Mouse (Mus musculus) hindbrain, embryonic 16.5 days (tissue): ENCODE measurements at regions not wholly inside any gene's neighbourhood (a gene's known extent, or its start where the extent isn't known, plus 50 kb on each side); places are given as distances from the start of the nearest gene placed in this dataset.

Experiments
- ATAC-seq: fragments of 200-750 bp; cut with Nextera tagmentation; 2 replicates; pipeline ENCODE4 v1.8.0; 2017; ENCODE audit warnings: moderate TSS enrichment, moderate library complexity
- H3K27ac ChIP-seq: fragments of 300-500 bp; sonication (generic); 2 replicates; pipeline ENCODE4 v1.5.1; 2014; ENCODE audit warnings: low read depth, mild to moderate bottlenecking, control low read depth, low read length, moderate library complexity
- H3K27me3 ChIP-seq: fragments of 300-500 bp; sonication (generic); replicated peaks from 2 replicates; pipeline ENCODE4 v1.6.1; 2014; ENCODE audit warnings: low read length; ENCODE audit not compliant: control insufficient read depth, insufficient read depth
- H3K36me3 ChIP-seq: fragments of 300-500 bp; sonication (generic); 2 replicates; pipeline ENCODE4 v1.6.1; 2014; ENCODE audit warnings: mild to moderate bottlenecking, low read length, moderate library complexity, mixed read lengths; ENCODE audit not compliant: control insufficient read depth, insufficient read depth
- H3K4me1 ChIP-seq: fragments of 300-500 bp; sonication (generic); 2 replicates; pipeline ENCODE4 v1.6.1; 2014; ENCODE audit warnings: low read depth, low read length; ENCODE audit not compliant: control insufficient read depth, insufficient read depth
- H3K4me2 ChIP-seq: fragments of 300-500 bp; sonication (generic); 2 replicates; pipeline ENCODE4 v1.6.1; 2014; ENCODE audit warnings: mild to moderate bottlenecking, low read length, control low read depth, moderate library complexity
- H3K4me3 ChIP-seq: fragments of 300-500 bp; sonication (generic); 2 replicates; pipeline ENCODE4 v1.5.1; 2014; ENCODE audit warnings: mild to moderate bottlenecking, low read length, control low read depth, moderate library complexity
- H3K9ac ChIP-seq: fragments of 300-500 bp; sonication (generic); 2 replicates; pipeline ENCODE4 v1.6.1; 2014; ENCODE audit warnings: low read depth, mild to moderate bottlenecking, control low read depth, low read length, moderate library complexity
- H3K9me3 ChIP-seq: fragments of 300-500 bp; sonication (generic); 2 replicates; pipeline ENCODE4 v1.6.1; 2014; ENCODE audit warnings: mild to moderate bottlenecking, low read length, moderate library complexity; ENCODE audit not compliant: control insufficient read depth
- WGBS: fragments of 180-500 bp; shearing (Covaris S2); extraction: QIAGEN DNeasy Blood & Tissue Kit; methylation state at CpG from one replicate; pipeline ENCODE4 v1.1.7; 2014; 5-methylcytosine and 5-hydroxymethylcytosine counted together

DNA sequence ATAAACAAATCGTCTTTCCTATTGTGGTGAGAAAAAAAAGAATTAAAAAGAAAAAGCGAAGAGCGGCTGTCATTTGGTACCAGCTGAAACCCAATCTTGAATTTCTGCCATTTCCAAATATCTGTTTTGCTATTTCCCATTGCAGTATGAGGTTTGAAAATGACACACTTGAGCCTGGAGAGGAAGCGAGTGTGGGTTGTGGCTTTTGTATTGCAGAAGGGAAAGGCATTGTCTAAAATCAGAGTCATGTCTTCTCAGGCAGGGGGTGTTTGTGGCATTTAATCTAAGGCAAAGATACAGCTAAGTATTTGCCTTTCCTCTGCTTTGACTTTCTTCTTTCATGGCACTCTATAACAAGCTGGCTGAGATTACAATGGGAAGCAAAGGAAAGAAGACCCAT, 518.1 kb upstream of the Slit2 start:
- no peaks in the 10 kb centered on the region for H3K36me3 ChIP-seq
- no peak overlapping the region for H3K4me2 ChIP-seq
- H3K9ac ChIP-seq, result no peak overlapping the region
- WGBS, result 89% methylated on average over 4 of the region's 4 CpGs
- no peaks in the 10 kb centered on the region for H3K27me3 ChIP-seq
- no peak overlapping the region for H3K27ac ChIP-seq
- ATAC-seq, result no peak
- no peak overlapping the region for H3K4me3 ChIP-seq
- no peaks in the 10 kb centered on the region for H3K4me1 ChIP-seq
- no peaks in the 10 kb centered on the region for H3K9me3 ChIP-seq

DNA sequence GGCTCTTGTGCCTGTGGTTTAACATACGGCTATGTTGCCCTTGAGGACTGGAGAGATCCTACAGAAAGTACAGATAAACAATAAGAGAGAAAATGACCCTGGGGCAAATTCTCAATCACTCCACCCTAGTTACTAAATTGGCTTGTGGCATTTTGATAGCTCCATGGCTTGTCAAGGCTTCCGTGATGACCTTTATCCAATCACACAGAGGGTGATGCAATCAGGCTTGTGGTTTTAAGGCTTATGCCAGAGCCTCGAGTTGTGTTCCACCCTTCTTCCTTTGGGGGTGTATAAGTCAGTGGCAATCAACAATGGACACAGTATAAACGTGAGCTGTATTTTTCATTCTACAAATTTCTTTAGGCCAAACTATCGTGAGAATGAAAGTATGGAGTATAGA, 513.5 kb upstream of the Slit2 start:
- no peaks in the 10 kb centered on the region for H3K27me3 ChIP-seq
- no peaks in the 10 kb centered on the region for H3K36me3 ChIP-seq
- no peaks in the 10 kb centered on the region for H3K9me3 ChIP-seq
- no peak overlapping the region for H3K4me3 ChIP-seq
- ATAC-seq, result no peak
- H3K4me2 ChIP-seq, result no peak overlapping the region
- no peak overlapping the region for H3K27ac ChIP-seq
- H3K9ac ChIP-seq, result no peak overlapping the region
- WGBS, result 78% methylated on average over 5 of the region's 5 CpGs
- H3K4me1 ChIP-seq, result no peaks in the 10 kb centered on the region

DNA sequence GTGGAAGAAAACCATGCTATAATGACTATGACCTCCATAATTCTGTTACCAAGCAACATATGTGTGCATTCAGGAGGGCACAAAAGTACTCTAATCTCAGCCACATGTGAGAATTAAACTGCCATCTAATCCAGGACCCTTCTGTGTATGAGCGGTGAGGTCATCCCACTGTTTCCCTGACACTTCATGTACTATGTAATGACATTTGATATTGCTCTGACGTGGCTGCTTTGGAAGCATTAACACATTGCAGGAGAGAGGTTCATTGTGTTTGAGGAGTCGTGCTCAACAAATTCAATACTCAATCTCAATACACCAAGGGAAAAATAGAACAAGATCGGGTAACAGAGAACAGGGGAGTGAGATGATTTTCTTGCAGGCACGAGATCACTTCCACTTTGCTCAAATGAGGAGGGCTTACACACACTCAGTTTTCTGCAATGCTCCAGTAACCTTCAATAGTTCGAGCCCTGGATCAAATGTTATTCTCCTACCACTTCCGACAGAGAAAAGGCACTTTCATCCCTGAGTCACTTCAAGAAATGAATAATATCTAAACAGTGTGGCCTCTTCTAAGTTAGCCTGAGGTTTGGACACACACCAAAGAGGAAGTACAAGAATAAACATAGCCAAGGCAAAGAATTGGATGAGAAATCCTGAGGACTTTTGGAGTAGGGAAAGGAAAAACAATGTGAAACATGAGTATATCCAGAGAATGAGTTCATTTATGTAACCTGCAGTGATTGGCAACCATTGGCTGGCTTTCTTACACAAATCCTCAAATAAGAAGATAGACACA, 510.7 kb upstream of the Slit2 start:
- WGBS, result 59% methylated on average over 7 of the region's 7 CpGs
- Histone ChIP-seq H3K4me1 (no peaks in the 10 kb centered on the region), H3K27me3 (no peaks in the 10 kb centered on the region), H3K9me3 (no peaks in the 10 kb centered on the region), H3K4me2 (no peak overlapping the region), H3K36me3 (no peaks in the 10 kb centered on the region), H3K4me3 (no peak overlapping the region), H3K27ac (no peak overlapping the region), H3K9ac (no peak overlapping the region)
- ATAC-seq, result no peak

DNA sequence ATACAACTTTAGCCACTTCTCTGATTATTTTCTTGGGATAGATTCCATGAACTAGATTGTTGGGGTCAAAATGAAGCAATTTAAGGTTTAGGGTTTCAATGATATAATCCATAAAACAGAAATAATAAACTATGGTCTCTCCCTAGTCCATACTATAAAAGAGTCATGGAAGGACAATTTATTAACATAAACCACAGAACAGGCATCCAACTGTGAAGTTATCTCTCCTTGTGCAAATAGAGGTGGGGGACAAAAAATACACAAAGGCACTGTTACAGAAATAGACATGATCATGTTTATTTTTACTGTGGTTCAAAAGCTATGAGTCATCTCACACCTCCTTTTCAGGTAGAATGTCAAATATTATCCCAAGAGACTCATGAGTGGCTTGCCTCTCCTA, 503.0 kb upstream of the Slit2 start:
- no peaks in the 10 kb centered on the region for H3K4me1 ChIP-seq
- ATAC-seq, result no peak
- no peaks in the 10 kb centered on the region for H3K9me3 ChIP-seq
- H3K36me3 ChIP-seq, result no peaks in the 10 kb centered on the region
- H3K4me3 ChIP-seq, result no peak overlapping the region
- no peak overlapping the region for H3K4me2 ChIP-seq
- H3K9ac ChIP-seq, result no peak overlapping the region
- H3K27ac ChIP-seq, result no peak overlapping the region
- H3K27me3 ChIP-seq, result no peaks in the 10 kb centered on the region

DNA sequence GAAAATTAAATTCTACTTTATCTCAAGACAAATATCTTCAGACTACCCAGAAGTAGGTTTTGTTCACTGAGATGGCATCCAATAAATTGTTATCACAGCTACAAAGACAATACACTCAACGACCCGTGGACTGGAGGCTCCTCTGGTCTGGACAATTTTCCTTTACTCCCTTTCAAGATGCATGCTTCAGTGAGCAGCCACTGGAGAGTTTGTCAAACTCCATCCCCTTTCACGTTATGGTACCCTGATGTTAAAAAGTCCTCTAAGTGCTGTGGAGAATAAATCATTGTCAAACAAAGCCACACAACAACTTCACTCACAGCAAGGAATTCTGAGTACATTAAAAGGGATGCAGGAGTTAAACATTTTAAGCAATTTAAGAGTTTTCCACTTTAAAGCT, 486.7 kb upstream of the Slit2 start:
- Histone ChIP-seq H3K36me3 (no peaks in the 10 kb centered on the region), H3K27me3 (no peaks in the 10 kb centered on the region)

DNA sequence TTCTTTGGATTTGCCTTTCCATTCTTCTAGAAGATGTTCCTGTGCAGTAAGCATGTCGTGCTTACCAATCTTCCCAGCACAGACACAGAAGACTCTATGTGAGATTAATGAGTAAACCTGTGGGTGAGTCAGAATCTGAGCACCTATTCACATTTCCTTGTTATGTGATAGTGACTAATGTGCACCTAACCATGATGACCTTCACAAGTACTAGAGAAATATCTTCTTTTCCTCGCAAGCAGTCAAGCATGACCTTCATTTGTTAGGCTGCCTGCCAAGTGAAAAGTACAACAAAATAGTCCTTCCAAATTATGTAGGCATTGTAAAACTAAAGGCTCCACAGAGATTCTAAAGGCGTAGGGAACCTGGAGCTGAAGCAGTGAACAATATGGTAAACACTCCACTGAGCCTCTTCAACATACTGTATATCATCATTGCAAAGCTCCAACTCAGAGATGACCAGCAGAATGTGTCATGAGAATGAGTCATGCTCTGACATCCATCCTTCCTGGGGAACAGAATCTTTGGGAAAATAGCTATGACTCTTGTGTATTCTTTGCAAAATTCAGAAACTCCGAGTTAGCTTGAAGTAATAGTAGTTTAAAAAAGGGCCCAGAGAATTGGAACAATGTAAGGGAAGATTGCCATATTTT, 480.0 kb upstream of the Slit2 start:
- no peak overlapping the region for H3K4me3 ChIP-seq
- ATAC-seq, result no peak
- H3K4me2 ChIP-seq, result no peak overlapping the region
- no peaks in the 10 kb centered on the region for H3K9me3 ChIP-seq
- no peaks in the 10 kb centered on the region for H3K36me3 ChIP-seq
- H3K27me3 ChIP-seq, result no peaks in the 10 kb centered on the region
- H3K4me1 ChIP-seq, result no peaks in the 10 kb centered on the region
- no peak overlapping the region for H3K9ac ChIP-seq
- 77% methylated on average over 4 of the region's 4 CpGs for WGBS
- H3K27ac ChIP-seq, result no peak overlapping the region

More for the DNA sequence above, 486.7 kb upstream of the Slit2 start:
- H3K4me1 ChIP-seq, result no peaks in the 10 kb centered on the region
- 15% methylated on average over 3 of the region's 3 CpGs for WGBS
- no peak overlapping the region for H3K4me3 ChIP-seq
- H3K9ac ChIP-seq, result no peak overlapping the region
- H3K9me3 ChIP-seq, result no peaks in the 10 kb centered on the region
- ATAC-seq, result no peak
- no peak overlapping the region for H3K4me2 ChIP-seq
- no peak overlapping the region for H3K27ac ChIP-seq

DNA sequence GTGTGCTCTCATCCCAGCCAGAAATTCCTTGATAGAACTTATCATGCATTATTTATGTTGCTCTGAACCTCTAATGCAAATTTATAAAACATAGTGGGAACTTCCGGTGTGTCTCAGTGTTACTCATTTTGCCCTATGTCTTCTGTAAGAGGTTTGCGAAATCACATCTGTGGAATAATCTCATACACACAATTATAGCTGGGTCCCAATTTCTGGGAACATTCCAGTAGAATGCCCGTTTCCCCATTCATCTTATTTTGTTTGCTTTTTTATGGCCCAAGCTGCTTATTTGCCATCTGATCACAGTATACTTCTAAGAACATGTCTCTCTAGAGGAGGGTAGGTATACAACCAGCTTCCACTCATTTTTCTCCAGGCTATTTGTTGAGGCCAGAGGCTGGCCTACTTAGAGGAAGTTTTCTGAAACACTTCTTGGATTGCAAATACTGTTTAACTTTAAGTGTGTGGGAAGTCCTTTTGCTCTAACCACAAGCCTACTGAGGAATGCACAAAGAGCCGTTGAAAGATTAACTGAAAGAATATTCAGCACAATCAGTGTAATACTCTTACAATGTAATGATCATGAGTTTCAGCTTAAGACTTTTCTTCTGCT, 474.1 kb upstream of the Slit2 start:
- Histone ChIP-seq H3K9me3 (no peaks in the 10 kb centered on the region), H3K36me3 (no peaks in the 10 kb centered on the region), H3K4me1 (no peaks in the 10 kb centered on the region), H3K9ac (no peak overlapping the region), H3K4me3 (no peak overlapping the region), H3K4me2 (no peak overlapping the region), H3K27ac (no peak overlapping the region), H3K27me3 (no peaks in the 10 kb centered on the region)
- ATAC-seq, result no peak
- 86% methylated on average over 4 of the region's 4 CpGs for WGBS

DNA sequence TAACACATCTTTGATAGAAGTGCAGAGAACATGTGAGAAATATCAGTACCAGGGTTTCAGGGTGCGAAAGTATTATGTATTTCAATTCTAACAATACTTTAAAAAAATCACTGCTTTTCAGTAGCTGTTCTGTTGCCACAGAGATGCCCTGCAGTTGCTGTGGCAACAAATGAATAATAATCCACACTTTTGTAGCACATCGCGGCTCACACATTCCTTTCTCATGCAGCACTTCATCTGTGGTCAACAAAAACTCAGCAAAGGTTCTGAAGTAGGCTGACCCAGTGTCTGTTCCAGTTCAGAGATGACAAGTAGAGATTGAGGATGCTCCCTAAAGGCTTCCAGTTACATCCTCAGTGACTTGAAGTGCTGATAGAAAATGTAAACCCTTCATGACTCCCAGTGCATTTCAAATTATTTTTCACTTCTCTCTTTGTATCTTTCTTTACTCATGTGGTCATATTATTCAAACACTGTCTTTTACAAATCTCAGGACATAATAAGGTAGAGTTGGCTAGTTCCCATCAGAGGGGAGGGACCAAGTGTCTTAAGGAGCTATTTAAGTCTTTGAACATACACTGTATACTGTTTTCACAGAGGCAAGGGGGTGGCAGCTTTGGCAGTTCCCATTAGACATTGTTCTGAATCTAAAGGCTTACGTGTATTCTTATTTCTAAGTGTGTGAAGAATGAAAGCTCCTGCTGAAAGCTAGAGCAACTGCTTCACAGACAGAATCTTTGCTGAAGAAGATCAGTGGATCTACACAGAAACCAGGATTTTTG, 460.6 kb upstream of the Slit2 start:
- Histone ChIP-seq H3K36me3 (no peaks in the 10 kb centered on the region), H3K27me3 (no peaks in the 10 kb centered on the region), H3K4me3 (no peak overlapping the region), H3K27ac (no peak overlapping the region), H3K9me3 (no peaks in the 10 kb centered on the region), H3K4me2 (no peak overlapping the region), H3K9ac (no peak overlapping the region), H3K4me1 (peaks cover 3% of the 10 kb centered on the region)
- WGBS, result 24% methylated on average over 4 of the region's 4 CpGs
- no peak for ATAC-seq

GRCm38 (mm10) chr5:47528671-47529070, 454.3 kb upstream of the Slit2 start:
- Histone ChIP-seq H3K27ac (no peak overlapping the region), H3K27me3 (no peaks in the 10 kb centered on the region), H3K4me2 (no peak overlapping the region), H3K4me1 (no peaks in the 10 kb centered on the region), H3K36me3 (no peaks in the 10 kb centered on the region), H3K4me3 (no peak overlapping the region), H3K9ac (no peak overlapping the region), H3K9me3 (no peaks in the 10 kb centered on the region)
- no peak for ATAC-seq
- 88% methylated on average over 7 of the region's 7 CpGs for WGBS
